Mouse (Mus musculus) adrenal gland, postnatal 10 days (tissue): ENCODE data around the gene Rab30. TPM values are rescaled to one million over a fixed set of nuclear protein-coding genes. Genes with fewer than 3 reads are reported as not detected.
"Not testable (repeated sequence)": the region's sequence is repeated elsewhere in the genome, so short reads cannot be mapped to it uniquely, and the experiment has no call there.

Experiments
- DNase-seq: peaks from one replicate; pipeline ENCODE4 v3.0.0; 2021; ENCODE audit warnings: mixed read lengths
- total RNA-seq, 2 experiments: library from RNA; stranded (reverse); gene quantifications; 2 replicates each; pipeline ENCODE4 v1.2.3; 2021

Rab30 gene
- total RNA-seq, 2 experiments from 2014 or later, result 7.9 to 10.0 TPM

- DNase-seq, result no peak
Observed at GRCm38 (mm10) chr7:92750395-92750794, 9.0 kb downstream of the Rab30 start.

DNA sequence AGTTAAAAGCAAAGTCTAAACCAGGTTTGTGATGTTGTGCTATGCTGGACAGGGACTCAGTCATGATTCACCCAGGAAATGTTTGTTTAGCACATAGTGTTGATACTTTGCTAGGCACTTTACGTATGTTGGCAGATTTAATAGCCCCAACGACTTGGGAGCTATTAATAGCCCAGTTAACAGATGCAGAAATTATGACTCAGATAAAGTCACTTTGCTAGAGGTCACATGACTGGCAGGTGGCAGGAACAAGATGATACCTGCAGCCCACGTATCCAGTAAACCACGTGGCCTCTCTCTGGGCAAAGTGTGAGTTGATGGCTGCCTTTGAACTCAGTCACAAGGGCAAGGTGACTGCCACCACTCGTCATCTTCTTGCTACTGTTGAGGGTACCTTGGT lies 16.7 kb downstream of the Rab30 start:
- no peak for DNase-seq

GRCm38 (mm10) chr7:92760651-92761050 lies 19.2 kb downstream of the Rab30 start:
- no peak for DNase-seq

- DNase-seq, result no peak
Observed at GRCm38 (mm10) chr7:92761161-92761560, 19.8 kb downstream of the Rab30 start.

- DNase-seq, result peak; percentile 13
Observed at GRCm38 (mm10) chr7:92765426-92765825, 24.0 kb downstream of the Rab30 start.

- no peak for DNase-seq
Observed at GRCm38 (mm10) chr7:92766096-92767090, 25.0 kb downstream of the Rab30 start.

- DNase-seq, result not testable (repeated sequence)
Observed at GRCm38 (mm10) chr7:92768116-92768515, 26.7 kb downstream of the Rab30 start.

GRCm38 (mm10) chr7:92768859-92769258 lies 27.5 kb downstream of the Rab30 start:
- no peak for DNase-seq

GRCm38 (mm10) chr7:92773006-92773405 lies 31.6 kb downstream of the Rab30 start:
- no peak for DNase-seq

GRCm38 (mm10) chr7:92773596-92773995 lies 32.2 kb downstream of the Rab30 start:
- no peak for DNase-seq

DNA sequence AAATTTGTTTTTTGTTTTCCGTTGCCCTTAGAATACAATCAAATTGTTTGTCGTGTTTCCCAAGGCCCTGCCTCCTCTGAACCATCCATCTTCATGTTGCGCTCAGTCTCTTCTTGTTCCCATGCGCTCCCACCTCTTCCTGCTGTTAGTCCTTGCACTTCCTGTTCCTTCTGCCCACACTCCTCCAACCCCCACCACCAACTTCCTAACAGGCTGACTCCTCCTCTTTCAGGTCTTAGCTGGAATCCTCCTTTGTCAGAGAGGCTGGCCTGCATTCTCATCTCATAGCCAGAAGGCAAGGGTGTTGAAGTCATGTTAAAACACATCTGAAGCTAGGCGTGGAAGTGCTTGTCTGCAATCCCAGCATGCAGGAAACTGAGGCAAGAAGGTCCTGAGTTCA lies 33.3 kb downstream of the Rab30 start:
- no peak for DNase-seq

DNA sequence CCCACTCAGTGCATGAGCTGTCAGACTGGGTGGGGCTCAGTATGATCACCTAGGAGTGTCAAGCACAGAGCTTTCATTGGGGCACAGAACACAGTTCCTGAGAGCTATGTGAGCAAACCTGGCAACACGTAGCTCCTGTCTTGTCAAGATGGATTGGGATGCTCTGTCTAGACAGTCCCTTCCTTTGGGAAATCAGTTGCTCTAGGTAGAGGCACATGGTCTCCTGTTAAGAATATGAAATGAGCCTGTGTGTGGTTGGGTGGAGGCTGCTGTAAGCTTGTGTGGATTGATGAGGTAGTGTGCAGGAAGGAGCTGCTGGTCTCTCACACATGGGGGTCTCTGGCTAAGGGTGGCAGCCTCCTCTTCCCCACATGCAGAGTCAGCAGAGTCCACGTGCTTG lies 34.3 kb downstream of the Rab30 start:
- DNase-seq, result no peak

- DNase-seq, result no peak
Observed at GRCm38 (mm10) chr7:92776647-92777046, 35.2 kb downstream of the Rab30 start.

- DNase-seq, result peak; percentile 47
Observed at GRCm38 (mm10) chr7:92777108-92777973, 35.9 kb downstream of the Rab30 start.

DNA sequence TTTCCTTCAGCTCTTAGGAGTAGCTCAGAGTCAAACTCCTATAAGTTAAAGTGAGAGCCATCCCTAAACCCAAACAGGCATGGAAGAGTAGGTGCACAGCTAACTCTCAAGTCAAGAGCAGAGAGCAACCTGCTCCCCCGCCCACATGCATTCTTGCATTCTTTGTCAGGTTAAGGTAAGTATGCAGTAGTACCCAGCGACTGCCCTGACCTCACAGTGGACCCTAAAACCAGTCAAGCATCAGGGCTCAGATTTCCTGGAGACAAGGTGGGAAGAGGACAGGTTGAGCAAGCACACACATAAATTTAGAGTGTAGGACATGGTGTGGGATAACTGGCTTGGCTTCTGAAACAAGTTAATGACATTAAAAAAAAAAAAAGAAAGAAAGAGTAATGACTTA lies 37.7 kb downstream of the Rab30 start:
- DNase-seq, result no peak

GRCm38 (mm10) chr7:92781361-92781760 lies 40.0 kb downstream of the Rab30 start:
- DNase-seq, result no peak

DNA sequence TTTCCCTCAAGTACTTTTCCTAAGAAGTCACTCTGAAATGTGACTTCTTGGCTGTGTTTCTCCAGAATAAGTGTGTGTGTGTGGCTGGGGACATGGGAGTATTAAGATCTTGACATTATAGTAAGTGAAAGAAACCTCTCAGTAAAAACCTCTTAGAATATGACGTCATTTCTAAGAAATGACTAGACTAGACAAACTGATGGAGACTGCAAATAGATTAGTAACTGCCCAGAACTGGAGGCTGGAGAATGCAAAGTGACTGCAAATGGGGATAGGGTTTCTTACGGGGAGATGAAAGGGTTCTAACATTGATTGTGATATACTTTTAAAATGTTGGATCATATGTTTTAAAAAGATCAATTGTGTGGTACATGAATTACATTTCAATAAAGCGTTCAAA lies 40.5 kb downstream of the Rab30 start:
- DNase-seq, result no peak

- no peak for DNase-seq
Observed at GRCm38 (mm10) chr7:92782511-92782910, 41.1 kb downstream of the Rab30 start.

DNA sequence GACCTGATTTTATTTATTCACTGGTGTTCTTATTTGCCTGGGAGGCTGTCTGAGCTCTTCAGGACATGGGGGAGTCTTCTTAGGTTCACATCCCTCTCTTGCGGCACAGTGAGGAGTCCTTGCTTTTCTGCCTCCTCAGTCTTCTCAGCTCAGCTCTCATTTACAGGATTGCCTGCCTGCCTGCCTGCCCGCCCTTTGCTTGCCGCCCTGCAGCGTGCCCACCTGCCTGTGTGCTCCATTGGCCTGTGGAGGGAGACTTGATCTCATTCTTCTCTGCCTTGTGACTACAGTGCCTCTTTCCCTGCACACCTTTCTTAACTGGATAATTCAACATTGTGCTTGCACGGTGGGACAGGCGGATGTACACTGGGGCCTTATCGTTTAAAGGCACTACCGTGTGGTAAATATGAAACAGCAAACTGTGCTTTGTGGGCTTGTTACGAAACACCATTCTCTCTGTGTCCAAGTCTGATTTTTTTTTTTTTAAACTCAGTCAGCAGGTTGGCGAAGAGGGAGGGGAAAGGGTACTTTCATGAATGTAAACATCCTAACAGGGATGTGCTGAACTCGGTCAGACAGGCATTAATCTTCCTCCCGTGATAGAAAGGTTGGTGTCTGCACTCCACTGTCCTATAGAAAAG lies 41.9 kb downstream of the Rab30 start:
- no peak for DNase-seq

DNA sequence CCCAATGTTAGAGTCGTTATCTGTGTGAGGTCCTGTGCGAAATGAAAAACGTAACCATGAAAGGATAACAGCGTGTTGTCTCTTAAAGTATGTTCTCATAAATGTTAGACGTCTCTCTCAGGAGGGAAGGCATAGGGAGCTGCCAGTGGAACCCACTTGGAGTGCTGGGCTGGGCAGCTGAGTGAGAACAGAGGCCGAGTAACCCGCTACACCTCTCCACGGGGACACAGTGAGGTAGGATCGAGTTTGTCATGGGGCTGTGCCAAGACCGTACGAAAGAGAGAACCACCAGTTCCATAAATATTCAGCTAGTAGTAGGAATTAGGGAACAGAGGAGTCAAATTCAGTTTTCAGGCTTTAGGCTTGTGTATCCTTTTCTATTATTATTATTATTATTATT lies 42.5 kb downstream of the Rab30 start:
- DNase-seq, result no peak

DNA sequence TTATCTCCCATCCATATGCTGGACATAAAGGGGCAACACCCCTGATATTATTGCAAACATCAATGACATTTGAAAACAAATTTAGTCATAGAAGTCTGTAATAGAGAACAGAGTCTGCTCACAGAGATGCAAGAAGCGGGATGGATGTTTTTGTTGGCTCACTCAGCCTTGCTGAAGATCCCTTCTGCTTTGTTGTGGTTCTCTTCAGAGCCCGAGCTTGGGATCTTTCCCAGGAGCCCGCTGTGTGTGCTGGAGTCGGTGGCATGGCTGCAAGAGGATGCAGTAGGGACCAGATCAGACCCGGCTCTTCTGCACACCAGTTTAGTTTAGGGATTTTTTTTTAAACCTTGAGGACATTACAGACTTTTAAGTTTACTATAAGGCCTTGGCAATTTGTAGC lies 54.3 kb downstream of the Rab30 start:
- no peak for DNase-seq

DNA sequence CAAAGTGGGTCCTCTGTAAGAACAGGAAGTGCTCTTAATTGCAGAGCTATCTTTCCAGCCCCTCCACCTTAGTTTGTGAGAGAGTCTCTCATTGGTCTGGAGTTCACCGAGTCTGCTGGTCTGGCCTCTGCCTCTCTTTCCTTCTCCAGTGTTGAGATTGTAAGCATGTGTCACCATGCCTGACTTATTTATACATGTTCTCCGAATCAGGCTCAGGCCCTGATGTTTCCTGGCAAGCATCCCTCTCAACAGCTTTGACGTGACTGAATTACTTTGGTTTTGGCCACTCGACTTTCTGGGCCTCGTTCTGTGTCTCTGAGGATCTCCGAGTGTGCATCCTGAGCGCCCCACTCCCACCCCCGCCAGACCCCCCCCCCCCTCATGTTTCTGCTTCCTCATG lies 55.4 kb downstream of the Rab30 start:
- DNase-seq, result no peak
